Mouse (Mus musculus) left cerebral cortex, adult 18-20 months (tissue): Measurements from ENCODE around the gene Spag16. TPM values are rescaled to one million over a fixed set of nuclear protein-coding genes. Genes with fewer than 3 reads are reported as not detected.

Experiments
- DNase-seq, 2 experiments: peaks; one replicate each; pipeline ENCODE4 v3.0.0; 2021 to 2022; ENCODE audit warnings: low spot score in 2 of 2, mixed read lengths in 1 of 2
- total RNA-seq, 2 experiments: library from RNA; stranded (reverse); gene quantifications; 2 replicates each; pipeline ENCODE4 v1.2.3; 2021

Spag16 gene
- total RNA-seq, 2 experiments from 2014 or later: 0.73 to 1.5 TPM

- no peak for DNase-seq
Measured at GRCm38 (mm10) chr1:70442209-70443080, 615.7 kb downstream of the Spag16 start.

- DNase-seq: no peak
Measured at GRCm38 (mm10) chr1:70479864-70480263, 653.1 kb downstream of the Spag16 start.

DNA sequence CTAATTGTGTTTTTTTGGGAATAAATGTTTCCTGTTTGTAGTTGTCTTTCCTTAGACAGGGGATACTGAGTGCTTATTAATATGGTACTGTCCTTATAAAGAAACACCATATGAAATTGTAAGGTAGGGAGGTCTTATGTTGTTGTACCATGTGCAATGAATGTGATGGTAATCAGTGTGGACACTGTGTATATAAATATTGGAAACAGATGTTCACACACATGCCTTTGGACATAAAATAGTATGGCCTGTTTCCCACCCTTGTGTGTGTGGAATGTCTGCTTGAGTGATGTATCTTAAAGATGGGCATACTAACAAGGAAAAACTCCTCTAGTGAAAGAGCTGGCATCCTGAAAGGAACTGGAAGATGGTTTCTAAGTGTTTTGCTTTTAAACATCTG is 692.1 kb downstream of the Spag16 start:
- no peak for DNase-seq

DNA sequence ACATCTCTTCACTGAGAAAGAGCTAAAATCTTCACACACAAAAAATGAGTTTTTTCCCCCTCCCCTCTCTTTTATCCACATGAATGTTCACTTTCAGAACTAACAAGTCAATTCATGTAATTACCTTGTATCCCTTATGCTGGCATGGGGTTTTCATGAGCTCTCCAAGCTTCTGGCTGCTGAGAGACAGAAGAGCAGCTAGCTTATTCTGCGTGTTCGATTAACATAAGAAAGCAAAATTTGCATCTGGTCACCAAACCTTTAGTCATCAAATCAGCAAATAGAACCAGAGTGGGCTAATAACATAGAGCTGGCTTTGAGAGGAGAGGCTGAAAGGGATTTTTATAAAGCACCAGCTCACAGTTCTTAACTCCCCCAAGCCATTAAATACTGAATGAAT is 700.4 kb downstream of the Spag16 start:
- DNase-seq: no peak

GRCm38 (mm10) chr1:70529771-70530170 is 703.0 kb downstream of the Spag16 start:
- peak in 1 of 2 experiments; percentile 14 for DNase-seq

DNA sequence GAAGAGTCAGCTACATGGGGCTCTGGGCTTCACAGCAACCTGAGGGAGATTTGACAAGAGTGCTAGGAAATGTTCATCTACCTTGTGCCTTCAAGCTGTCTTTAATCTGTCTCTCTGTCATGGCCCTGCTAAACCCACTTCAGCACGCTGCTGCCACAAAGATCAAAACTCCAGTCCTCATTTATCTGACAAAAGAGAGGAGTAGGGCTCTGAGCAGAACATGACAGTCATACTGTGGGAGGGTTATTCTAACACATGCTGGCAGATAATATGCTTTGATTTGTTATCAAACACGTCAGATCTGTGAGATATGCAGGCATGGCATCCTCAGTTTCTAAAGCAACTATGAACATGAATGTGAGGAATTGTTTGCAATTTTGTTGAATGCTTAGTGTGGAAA is 725.1 kb downstream of the Spag16 start:
- DNase-seq: no peak

- no peak for DNase-seq
Measured at GRCm38 (mm10) chr1:70621805-70622204, 795.0 kb downstream of the Spag16 start.

DNA sequence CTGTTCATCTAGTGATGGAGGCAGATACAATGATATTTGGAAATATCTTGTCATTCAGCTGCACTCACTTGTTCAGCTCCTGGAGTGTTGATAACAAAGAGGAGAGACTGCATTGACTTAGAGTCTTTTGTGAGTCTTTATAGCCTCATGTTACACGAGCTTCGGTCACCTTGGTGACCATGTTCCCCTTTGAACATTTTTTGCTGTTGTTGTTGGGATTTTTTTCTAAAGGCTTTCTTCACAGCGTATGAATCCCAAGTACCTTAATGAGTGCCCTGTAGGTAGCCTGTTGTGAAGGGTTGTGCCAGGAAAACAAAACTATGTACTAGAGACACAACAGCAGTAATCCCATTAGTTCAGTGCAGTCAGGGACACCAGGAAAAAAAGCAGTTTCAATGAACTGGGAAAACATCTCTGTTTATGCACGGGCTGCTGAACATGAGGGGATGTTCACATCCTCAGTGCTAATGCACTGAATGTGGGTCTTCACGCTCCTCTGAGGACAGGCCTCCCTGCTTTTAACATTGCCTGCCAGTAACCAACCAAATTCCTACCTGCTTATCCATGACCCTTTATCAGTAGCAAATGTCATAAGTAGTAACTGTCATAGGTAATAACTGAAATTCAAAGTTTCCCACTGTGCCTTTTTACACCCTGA is 798.2 kb downstream of the Spag16 start:
- no peak for DNase-seq

DNA sequence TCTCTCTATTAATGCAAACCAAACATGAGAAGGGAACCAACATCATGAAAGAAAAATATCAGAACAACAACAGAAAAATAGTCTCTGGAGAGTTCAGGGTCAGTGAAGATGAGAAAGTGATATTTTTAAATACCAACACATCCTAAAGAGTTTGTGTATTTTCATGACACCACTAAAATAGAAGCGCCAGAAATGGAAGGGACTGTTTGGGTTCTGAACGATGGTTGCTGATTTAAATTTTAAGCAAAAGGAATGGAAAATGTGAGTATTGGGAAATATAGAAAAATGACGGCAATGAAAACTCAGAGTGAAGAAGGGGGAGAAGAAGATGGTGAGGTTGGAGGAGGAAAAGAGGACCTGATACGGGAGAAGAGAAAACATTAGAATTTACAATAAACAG is 825.9 kb downstream of the Spag16 start:
- no peak for DNase-seq

DNA sequence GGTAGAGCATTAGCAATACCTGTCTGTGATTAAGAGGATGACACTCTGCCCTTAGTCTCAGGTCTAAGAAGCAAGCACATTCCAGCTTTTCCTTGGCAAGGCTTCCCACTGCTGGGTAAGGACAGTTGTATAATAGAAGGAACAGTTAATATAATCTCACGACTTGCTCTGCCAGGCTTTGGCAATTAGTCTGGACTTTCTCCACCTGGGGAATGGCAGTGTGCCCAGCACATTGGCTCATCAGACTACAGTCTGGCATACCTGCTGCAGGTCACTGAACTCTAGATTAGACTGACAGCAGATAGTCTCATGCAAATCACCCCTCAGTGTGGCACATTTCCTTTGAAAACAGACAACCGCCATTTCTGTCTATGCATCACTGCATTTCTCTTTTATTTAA is 865.8 kb downstream of the Spag16 start:
- DNase-seq: no peak

DNA sequence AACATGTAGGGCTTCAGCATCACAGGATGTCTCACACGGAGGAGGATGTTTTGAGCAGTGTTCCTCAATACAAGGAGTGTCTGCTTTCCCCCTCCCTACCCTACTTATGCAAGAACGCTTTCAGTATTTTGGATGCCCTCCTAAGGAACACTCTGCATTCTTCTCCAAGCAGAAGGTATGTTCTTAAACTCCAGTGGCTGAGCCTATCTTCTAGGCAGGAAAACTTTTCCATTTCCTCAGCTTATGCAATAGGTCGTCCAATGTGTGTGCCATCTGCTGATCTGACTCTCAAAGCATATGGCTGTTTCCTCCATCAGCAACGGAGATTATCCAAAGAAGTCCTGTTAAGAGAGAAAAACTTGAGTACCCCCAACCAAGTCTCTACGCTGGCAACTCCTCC is 873.5 kb downstream of the Spag16 start:
- DNase-seq: no peak

- DNase-seq: no peak
Measured at GRCm38 (mm10) chr1:70703934-70704333, 877.2 kb downstream of the Spag16 start.

- no peak for DNase-seq
Measured at GRCm38 (mm10) chr1:70705821-70706220, 879.1 kb downstream of the Spag16 start.

DNA sequence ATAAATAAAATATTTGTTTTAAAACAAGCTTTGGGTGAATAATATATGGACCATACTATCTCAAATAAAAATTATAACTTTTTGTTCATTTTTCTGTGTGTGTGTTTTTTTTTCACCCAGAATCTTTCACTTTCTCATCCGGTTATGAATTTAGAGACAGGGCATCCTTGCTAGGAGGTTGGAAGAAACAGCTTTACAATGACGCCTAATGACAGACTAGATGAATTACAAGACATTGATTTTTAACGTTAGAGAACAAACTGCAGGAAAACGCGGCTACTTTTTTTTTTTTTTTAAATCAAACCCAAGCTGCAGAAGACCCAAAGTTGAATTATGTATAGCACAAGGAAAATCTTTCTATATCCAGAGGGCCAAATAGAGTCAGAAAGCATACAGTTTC is 898.3 kb downstream of the Spag16 start:
- DNase-seq: no peak

DNA sequence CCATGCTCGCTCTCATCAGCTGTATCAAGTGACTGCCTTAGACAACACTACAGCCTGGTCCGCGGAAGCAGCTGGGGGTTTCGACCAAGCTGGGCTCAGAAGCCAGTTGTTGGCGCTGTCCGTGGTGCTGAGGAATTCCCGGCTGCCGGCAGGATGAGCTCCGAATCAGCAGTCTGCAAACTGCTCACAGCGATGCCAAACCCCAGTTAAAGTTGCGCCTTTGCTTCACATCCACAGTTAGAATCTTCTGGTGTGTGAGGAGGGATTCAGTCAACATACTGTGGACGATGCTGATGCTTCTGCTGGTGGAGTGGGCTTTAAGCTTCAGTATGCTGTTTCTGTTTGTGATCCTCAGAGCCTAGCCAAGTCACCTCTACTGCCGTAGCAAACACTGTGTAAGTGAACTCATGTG is 898.9 kb downstream of the Spag16 start, which contains the start of gene Vwc2l:
Vwc2l (plus strand) TSS at position 61 of the 412 bp plus-strand sequence.
- DNase-seq: peak; percentile 47 to 65

Other genes starting within 250 kb of the Spag16 start
- gene Ikzf2, start 139.7 kb upstream of the Spag16 start, total RNA-seq: 1 to 10 TPM; 4.3 to 6.3 TPM